ENCODE assay signal across 9 mouse cellular contexts in the genomic region with DNA sequence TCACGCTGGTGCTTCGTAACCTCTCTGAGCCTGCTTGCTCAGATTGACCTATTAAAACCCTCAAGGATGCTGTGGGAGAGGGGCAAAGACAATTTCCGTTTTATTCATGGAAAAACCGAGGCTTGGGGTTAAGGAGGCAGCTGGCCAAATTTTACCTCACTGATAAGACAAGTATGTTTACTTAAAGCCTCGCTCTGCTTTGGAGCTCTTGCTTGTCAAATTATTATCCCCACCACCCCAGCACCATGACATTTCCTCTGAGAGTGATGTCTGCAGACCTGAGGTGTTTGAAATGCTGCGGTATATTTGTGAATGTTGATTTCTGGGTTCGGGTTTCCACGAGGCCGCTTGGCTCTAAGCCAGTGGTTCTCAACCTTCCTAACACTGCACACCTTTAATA. TPM values are rescaled to one million over a fixed set of nuclear protein-coding genes. Genes with fewer than 3 reads are reported as not detected.
DNase-seq lines count a peak whose midpoint lies in the region; ATAC-seq lines count a peak whose summit lies in the region.
"Had no signal": no experiment of that assay in that cellular context is flagged by ENCODE, and none has a peak within 500 bp of the region (broad histone marks: within the 10 kb centered on the region; RNA-seq: fewer than 3 reads in every experiment).

No protein-coding gene starts in this region.

- ATAC-seq in common myeloid progenitor, adult 5-6 weeks (replicated peaks; ENCODE audit: low read depth, poor library complexity, severe bottlenecking) = peak; percentile 56
- ATAC-seq in hindbrain, embryonic 13.5 days (ENCODE audit: low FRiP score) = no peak
- ATAC-seq in midbrain, embryonic 14.5 days (ENCODE audit: low FRiP score, low TSS enrichment) = no peak
- no peak for ATAC-seq in monocyte, adult 5-6 weeks (replicated peaks; ENCODE audit: insufficient number of reproducible peaks, low FRiP score, low TSS enrichment, poor library complexity, severe bottlenecking)

- H3K27me3 ChIP-seq in heart, embryonic 10.5 days (ENCODE audit: insufficient read depth, poor library complexity, severe bottlenecking) = no peaks in the 10 kb centered on the region
- no peaks in the 10 kb centered on the region for H3K27me3 ChIP-seq in hindbrain, embryonic 13.5 days
- no peaks in the 10 kb centered on the region for H3K27me3 ChIP-seq in midbrain, embryonic 14.5 days (ENCODE audit: control insufficient read depth, insufficient read depth, low read length)

- no peak for DNase-seq in heart, embryonic 10.5 days (ENCODE audit: low spot score)
- DNase-seq in heart, adult 8-10 months (ENCODE audit: low spot score) = no peak
- no peak for DNase-seq in midbrain, embryonic 14.5 days
- DNase-seq in layer of hippocampus, postnatal 14 days (ENCODE audit: low spot score in 2 of 2) = no peak
- no peak for DNase-seq in MN1 (ENCODE audit: low spot score)
- DNase-seq: kidney, postnatal 4 days had no signal

- peak overlapping the region; percentile 97 for H3K27ac ChIP-seq in heart, embryonic 10.5 days
- H3K27ac ChIP-seq in hindbrain, embryonic 13.5 days = no peak overlapping the region
- no peak overlapping the region for H3K27ac ChIP-seq in midbrain, embryonic 14.5 days (replicated peaks; ENCODE audit: low read depth, low read length)

- H3K4me1 ChIP-seq in heart, embryonic 10.5 days = peaks cover 34% of the 10 kb centered on the region
- H3K4me1 ChIP-seq in hindbrain, embryonic 13.5 days (replicated peaks) = peaks cover 31% of the 10 kb centered on the region
- peaks cover 18% of the 10 kb centered on the region for H3K4me1 ChIP-seq in midbrain, embryonic 14.5 days (ENCODE audit: control insufficient read depth, insufficient read depth, low read length)

- H3K36me3 ChIP-seq in heart, embryonic 10.5 days = peaks cover 36% of the 10 kb centered on the region
- H3K36me3 ChIP-seq in hindbrain, embryonic 13.5 days = peaks cover 25% of the 10 kb centered on the region
- H3K36me3 ChIP-seq in midbrain, embryonic 14.5 days (ENCODE audit: control insufficient read depth, insufficient read depth, low read length) = peaks cover 15% of the 10 kb centered on the region

- H3K4me3 ChIP-seq in heart, embryonic 10.5 days = peak overlapping the region; percentile 82
- peak overlapping the region; percentile 86 for H3K4me3 ChIP-seq in hindbrain, embryonic 13.5 days
- H3K4me3 ChIP-seq in midbrain, embryonic 14.5 days (replicated peaks; ENCODE audit: low read depth, low read length) = peak overlapping the region; percentile 60; the same call in 1 of the 2 replicates

- peak overlapping the region; percentile 92; the same call in 1 of the 2 replicates for H3K9ac ChIP-seq in hindbrain, embryonic 13.5 days
- H3K9ac ChIP-seq in midbrain, embryonic 14.5 days (replicated peaks; ENCODE audit: low read length) = no peak overlapping the region; the same call in 1 of the 2 replicates

- no peaks in the 10 kb centered on the region for H3K9me3 ChIP-seq in heart, embryonic 10.5 days
- no peaks in the 10 kb centered on the region for H3K9me3 ChIP-seq in hindbrain, embryonic 13.5 days
- no peaks in the 10 kb centered on the region for H3K9me3 ChIP-seq in midbrain, embryonic 14.5 days (ENCODE audit: control insufficient read depth, low read length)

- WGBS in heart, embryonic 10.5 days = 32% methylated on average over 9 of the region's 9 CpGs
- WGBS in hindbrain, embryonic 13.5 days = 75% methylated on average over 9 of the region's 9 CpGs
- WGBS in midbrain, embryonic 14.5 days = 75% methylated on average over 9 of the region's 9 CpGs

- peak overlapping the region; percentile 68 for H3K4me2 ChIP-seq in hindbrain, embryonic 13.5 days
- H3K4me2 ChIP-seq in midbrain, embryonic 14.5 days (ENCODE audit: low read length) = peak overlapping the region; percentile 81

RNA-seq across cellular contexts. Expression of gene Cand2, which starts 2.0 kb away (rescaled TPM):
- 60.0 and 73.9 TPM in 2 replicates for polyA plus RNA-seq in heart, embryonic 10.5 days (2016; fragmentation: Nextera tagmentation; extraction: Ambion mirVana)
- 10 to 100 TPM; 77.2 to 97.7 (median 87.6) TPM for total RNA-seq in heart, adult 8-10 months (2022)
- total RNA-seq in common myeloid progenitor, adult 5-6 weeks (2017) = 3.4 and 3.7 TPM in 2 replicates
- 14.8 and 15.0 TPM in 2 replicates for polyA plus RNA-seq in hindbrain, embryonic 13.5 days (2015; fragmentation: Nextera tagmentation; extraction: Ambion mirVana)
- polyA plus RNA-seq in midbrain, embryonic 14.5 days (2014; fragmentation: Nextera tagmentation; extraction: Ambion mirVana) = 9.0 and 12.6 TPM in 2 replicates
- total RNA-seq in monocyte, adult 5-6 weeks (2017) = 0.10 to 0.53 TPM (median 0.19 TPM) in 3 replicates
- total RNA-seq in layer of hippocampus, postnatal 14 days (2021) = 1 to 10 TPM; 4.5 to 5.1 TPM

RNA-seq across cellular contexts. Expression of gene Tmem40, which starts 14.2 kb away (rescaled TPM):
- polyA plus RNA-seq in heart, embryonic 10.5 days (2016; fragmentation: Nextera tagmentation; extraction: Ambion mirVana) = 2.8 and 3.3 TPM in 2 replicates
- 1 to 10 TPM in 1 of 4 experiments, under 1 TPM in 3; 0.41 to 1.0 (median 0.60) TPM for total RNA-seq in heart, adult 8-10 months (2022)
- 29.5 and 39.6 TPM in 2 replicates for total RNA-seq in common myeloid progenitor, adult 5-6 weeks (2017)
- 1.6 and 1.7 TPM in 2 replicates for polyA plus RNA-seq in hindbrain, embryonic 13.5 days (2015; fragmentation: Nextera tagmentation; extraction: Ambion mirVana)
- 0.66 and 1.4 TPM in 2 replicates for polyA plus RNA-seq in midbrain, embryonic 14.5 days (2014; fragmentation: Nextera tagmentation; extraction: Ambion mirVana)
- 3.1 to 13.5 TPM in 2 of 3 replicates, not detected in the other for total RNA-seq in monocyte, adult 5-6 weeks (2017)
- 1 to 10 TPM in 1 of 2 experiments, under 1 TPM in 1; 0.88 to 1.2 TPM for total RNA-seq in layer of hippocampus, postnatal 14 days (2021)

RNA-seq across cellular contexts. Expression of gene Rpl32, which starts 32.2 kb away (rescaled TPM):
- 1,266 and 1,290 TPM in 2 replicates for polyA plus RNA-seq in heart, embryonic 10.5 days (2016; fragmentation: Nextera tagmentation; extraction: Ambion mirVana)
- 100 to 1,000 TPM; 586 to 697 (median 628) TPM for total RNA-seq in heart, adult 8-10 months (2022)
- 6,938 and 7,194 TPM in 2 replicates for total RNA-seq in common myeloid progenitor, adult 5-6 weeks (2017)
- polyA plus RNA-seq in hindbrain, embryonic 13.5 days (2015; fragmentation: Nextera tagmentation; extraction: Ambion mirVana) = 1,291 and 1,358 TPM in 2 replicates
- 1,221 and 1,292 TPM in 2 replicates for polyA plus RNA-seq in midbrain, embryonic 14.5 days (2014; fragmentation: Nextera tagmentation; extraction: Ambion mirVana)
- 1,916 to 2,189 TPM (median 2,052 TPM) in 3 replicates for total RNA-seq in monocyte, adult 5-6 weeks (2017)
- 100 to 1,000 TPM; 500 to 526 TPM for total RNA-seq in layer of hippocampus, postnatal 14 days (2021)

Comparison
In these comparisons a context has a peak if more than half of its experiments do, and no peak if none do; other contexts are left out.
1. RNA of gene Cand2, which starts 2.0 kb away (total RNA-seq): 77.2 to 97.7 TPM in heart, adult 8-10 months; 4.5 to 5.1 TPM in layer of hippocampus, postnatal 14 days, 3.4 to 3.7 TPM in common myeloid progenitor, adult 5-6 weeks and 0.10 to 0.53 TPM in monocyte, adult 5-6 weeks; every median in the first group is over 10 times any median in the second.
2. Peak in every context shown above with its lines, with median percentiles within 50 percentile points of each other: H3K4me3 ChIP-seq.